Comparison of ENCODE assay signal across 15 mouse cellular contexts in genomic region chr9:121673716-121674115, GRCm38 (mm10). TPM values are rescaled to one million over a fixed set of nuclear protein-coding genes. Genes with fewer than 3 reads are reported as not detected.
"Had no signal": no experiment of that assay in that cellular context is flagged by ENCODE, and none has a peak within 500 bp of the region (broad histone marks: within the 10 kb centered on the region; RNA-seq: fewer than 3 reads in every experiment).

No protein-coding gene starts in this region.

- H3K4me3 ChIP-seq: limb, embryonic 12.5 days; liver, embryonic 13.5 days; lung, embryonic 15.5 days; neural tube, embryonic 12.5 days had no signal

- ATAC-seq: intestine, embryonic 16.5 days; liver, postnatal 0 days had no signal

- H3K36me3 ChIP-seq: limb, embryonic 12.5 days; liver, embryonic 13.5 days; lung, embryonic 15.5 days; neural tube, embryonic 12.5 days had no signal

- H3K9me3 ChIP-seq: limb, embryonic 12.5 days; liver, embryonic 13.5 days; lung, embryonic 15.5 days; neural tube, embryonic 12.5 days had no signal

- H3K27ac ChIP-seq: limb, embryonic 12.5 days; liver, embryonic 13.5 days; lung, embryonic 15.5 days; neural tube, embryonic 12.5 days had no signal

- H3K9ac ChIP-seq: limb, embryonic 12.5 days; liver, embryonic 13.5 days; liver, postnatal 0 days; lung, embryonic 15.5 days; neural tube, embryonic 12.5 days had no signal

- DNase-seq: kidney, adult 8-10 months; kidney, postnatal 25 days; layer of hippocampus, postnatal 36 days; liver; liver, embryonic 13.5 days; liver, postnatal 0 days; lung, postnatal 14 days; thymus, postnatal 14 days had no signal

- H3K4me2 ChIP-seq: limb, embryonic 12.5 days; liver, embryonic 13.5 days; lung, embryonic 15.5 days; neural tube, embryonic 12.5 days had no signal

RNA-seq across cellular contexts. Expression of gene Lyzl4, which starts 31.8 kb away (rescaled TPM):
- total RNA-seq: megakaryocyte progenitor cell, adult 5-6 weeks; midbrain, postnatal 0 days; neutrophil, adult 5-6 weeks had no signal
- polyA plus RNA-seq: intestine, embryonic 16.5 days; limb, embryonic 12.5 days; lung, embryonic 15.5 days; midbrain, postnatal 0 days; neural tube, embryonic 12.5 days had no signal
